Mouse (Mus musculus) MEL (cell line): ENCODE measurements around the gene Tmppe. TPM values are rescaled to one million over a fixed set of nuclear protein-coding genes. Genes with fewer than 3 reads are reported as not detected.

Source experiments
- DNase-seq: peaks from one replicate; pipeline ENCODE4 v3.0.0; 2011; ENCODE audit warnings: low read depth, low spot score
- H3K27ac ChIP-seq: 2 replicates; pipeline ENCODE4 v1.5.1; 2012; ENCODE audit warnings: low read depth, mild to moderate bottlenecking, control low read depth, low read length, moderate library complexity; ENCODE audit not compliant: control insufficient read depth
- H3K27me3 ChIP-seq, 2 experiments: fragments of 150-350 bp in 1 of 2; sonication (generic) in 1 of 2; 2 replicates each; pipeline ENCODE4 v1.6.1; 2012; ENCODE audit warnings: low read length in 2 of 2, mild to moderate bottlenecking in 2 of 2, improper control_type of control experiment in 1 of 2, moderate library complexity in 1 of 2; ENCODE audit not compliant: insufficient read depth in 2 of 2, control insufficient read depth in 1 of 2
- H3K36me3 ChIP-seq, 2 experiments: 2 replicates each; pipeline ENCODE4 v1.6.1; 2012 to 2014; ENCODE audit warnings: low read length in 2 of 2, improper control_type of control experiment in 1 of 2, inconsistent platforms in 1 of 2, mild to moderate bottlenecking in 1 of 2; ENCODE audit not compliant: insufficient read depth in 2 of 2, control insufficient read depth in 1 of 2
- H3K4me1 ChIP-seq, 2 experiments: fragments of 150-350 bp in 1 of 2; sonication (generic) in 1 of 2; 2 replicates each; pipeline ENCODE4 v1.6.1; 2012; ENCODE audit warnings: low read length in 2 of 2, improper control_type of control experiment in 1 of 2, mild to moderate bottlenecking in 1 of 2; ENCODE audit not compliant: insufficient read depth in 2 of 2, control insufficient read depth in 1 of 2
- H3K4me3 ChIP-seq, 2 experiments: fragments of 150-350 bp in 1 of 2; sonication (generic) in 1 of 2; 2 replicates each; pipeline ENCODE4 v1.5.1; 2012; ENCODE audit warnings: low read depth in 2 of 2, low read length in 2 of 2, mild to moderate bottlenecking in 2 of 2, moderate library complexity in 2 of 2, control low read depth in 1 of 2, improper control_type of control experiment in 1 of 2; ENCODE audit not compliant: control insufficient read depth in 1 of 2, insufficient read depth in 1 of 2
- H3K79me2 ChIP-seq: 2 replicates; pipeline ENCODE4 v1.6.1; 2012; ENCODE audit warnings: mild to moderate bottlenecking, low read length, moderate library complexity; ENCODE audit not compliant: control insufficient read depth, poor library complexity, insufficient read depth
- H3K9ac ChIP-seq: 2 replicates; pipeline ENCODE4 v1.6.1; 2012; ENCODE audit warnings: low read depth, mild to moderate bottlenecking, control low read depth, low read length, moderate library complexity; ENCODE audit not compliant: control insufficient read depth, poor library complexity, severe bottlenecking
- H3K9me3 ChIP-seq: fragments of 150-350 bp; sonication (generic); replicated peaks from 2 replicates; pipeline ENCODE4 v1.6.1; 2012; ENCODE audit warnings: mild to moderate bottlenecking, low read length, improper control_type of control experiment, moderate library complexity; ENCODE audit not compliant: insufficient read depth
- CHD1 ChIP-seq: IDR thresholded peaks from 2 replicates; pipeline ENCODE4 v1.6.1; 2012; ENCODE audit warnings: low read depth, mild to moderate bottlenecking, inconsistent platforms, low read length, improper control_type of control experiment
- CTCF ChIP-seq, 3 experiments: IDR thresholded peaks in 2 of 3; conservative IDR thresholded peaks in 1 of 3; 2 replicates each; pipeline ENCODE4 v1.5.1; 2011 to 2012; ENCODE audit warnings: low read length in 3 of 3, low read depth in 2 of 3, mild to moderate bottlenecking in 2 of 3, improper control_type of control experiment in 1 of 3, inconsistent platforms in 1 of 3, mixed read lengths in 1 of 3, moderate library complexity in 1 of 3; ENCODE audit not compliant: control insufficient read depth in 1 of 3, insufficient read depth in 1 of 3, poor library complexity in 1 of 3, severe bottlenecking in 1 of 3
- E2F4 ChIP-seq: IDR thresholded peaks from 2 replicates; pipeline ENCODE4 v1.6.1; 2011; ENCODE audit warnings: low read depth, low read length, improper control_type of control experiment, borderline replicate concordance
- ETS1 ChIP-seq: IDR thresholded peaks from 2 replicates; pipeline ENCODE4 v1.6.1; 2012; ENCODE audit warnings: low read depth, mild to moderate bottlenecking, inconsistent platforms, low read length, improper control_type of control experiment, moderate library complexity
- GABPA ChIP-seq: IDR thresholded peaks from 2 replicates; pipeline ENCODE4 v1.6.1; 2012; ENCODE audit warnings: low read depth, mild to moderate bottlenecking, inconsistent platforms, low read length, improper control_type of control experiment, moderate library complexity
- GATA1 ChIP-seq: IDR thresholded peaks from 2 replicates; pipeline ENCODE4 v1.6.1; 2011; ENCODE audit warnings: low read depth, low read length, improper control_type of control experiment
- MAZ ChIP-seq: IDR thresholded peaks from 2 replicates; pipeline ENCODE4 v1.6.1; 2012; ENCODE audit warnings: low read depth, mild to moderate bottlenecking, inconsistent platforms, low read length, improper control_type of control experiment
- NELFE ChIP-seq: IDR thresholded peaks from 2 replicates; pipeline ENCODE4 v1.6.1; 2011; ENCODE audit warnings: low read depth, low read length, improper control_type of control experiment
- POLR2A ChIP-seq, 2 experiments: IDR thresholded peaks; 2 replicates each; pipeline ENCODE4 v1.6.1; 2011 to 2012; ENCODE audit warnings: low read length in 2 of 2, mild to moderate bottlenecking in 2 of 2, control low read depth in 1 of 2, improper control_type of control experiment in 1 of 2, low read depth in 1 of 2, moderate library complexity in 1 of 2; ENCODE audit not compliant: control insufficient read depth in 1 of 2, insufficient read depth in 1 of 2, poor library complexity in 1 of 2
- SIN3A ChIP-seq: IDR thresholded peaks from 2 replicates; pipeline ENCODE4 v1.6.1; 2012; ENCODE audit warnings: low read length, improper control_type of control experiment, inconsistent platforms
- TBP ChIP-seq: IDR thresholded peaks from 2 replicates; pipeline ENCODE4 v1.8.0; 2011; ENCODE audit warnings: low read depth, low read length, improper control_type of control experiment
- TCF12 ChIP-seq: IDR thresholded peaks from 2 replicates; pipeline ENCODE4 v1.6.1; 2014; ENCODE audit warnings: low read depth, mild to moderate bottlenecking, inconsistent platforms, low read length, improper control_type of control experiment, moderate library complexity
- UBTF ChIP-seq: IDR thresholded peaks from 2 replicates; pipeline ENCODE4 v1.6.1; 2012; ENCODE audit warnings: low read depth, mild to moderate bottlenecking, inconsistent platforms, low read length, improper control_type of control experiment, moderate library complexity, borderline replicate concordance; ENCODE audit not compliant: insufficient read depth
- USF1 ChIP-seq: IDR thresholded peaks from 2 replicates; pipeline ENCODE4 v1.6.1; 2014; ENCODE audit warnings: low read depth, mild to moderate bottlenecking, inconsistent platforms, low read length, improper control_type of control experiment, moderate library complexity
- ZNF384 ChIP-seq: IDR thresholded peaks from 2 replicates; pipeline ENCODE4 v1.6.1; 2012; ENCODE audit warnings: low read depth, mild to moderate bottlenecking, inconsistent platforms, low read length, improper control_type of control experiment
- polyA plus RNA-seq, 2 experiments: library from polyadenylated mRNA; stranded (reverse) in 1 of 2; unstranded in 1 of 2; fragments of >175 nt in 1 of 2; fragments of >200 nt in 1 of 2; gene quantifications; 2 replicates each; pipeline versions ENCODE4 v1.2.1 to v1.2.4; 2012; ENCODE audit warnings: low replicate concordance in 2 of 2, low read depth in 1 of 2; ENCODE audit not compliant: insufficient read length in 2 of 2, insufficient read depth in 1 of 2, missing spikeins in 1 of 2
- total RNA-seq: library from RNA; depleted of rRNA; stranded (reverse); fragments of 300-350 nt; gene quantifications from 2 replicates; pipeline ENCODE4 v1.2.3, GENCODE M21; 2012

The Tmppe gene
- total and polyA plus RNA-seq, 3 experiments: 7.5 to 9.2 TPM; not detected in 1

GRCm38 (mm10) chr9:114387086-114387485 is 13.8 kb upstream of the Tmppe start:
- Histone ChIP-seq H3K36me3 (no peaks in the 10 kb centered on the region), H3K27me3 (no peaks in the 10 kb centered on the region), H3K27ac (no peak overlapping the region), H3K4me1 (peaks cover 0 to 3% of the 10 kb centered on the region in 2 experiments; a peak in 1 of 4 replicates), H3K9me3 (no peaks in the 10 kb centered on the region), H3K9ac (no peak overlapping the region), H3K4me3 (no peak overlapping the region), H3K79me2 (peaks cover 8% of the 10 kb centered on the region)
- TF ChIP-seq MAZ (no peak), E2F4 (no peak), SIN3A (no peak), POLR2A (IDR thresholded peaks at IDR 0.05; ENCODE audit: control insufficient read depth in 1 of 2, insufficient read depth in 1 of 2, low read depth in 1 of 2, low read length in 2 of 2, poor library complexity in 1 of 2) (no peak), GABPA (no peak), CTCF (IDR thresholded peaks at IDR 0.05 in 2 of 3, conservative IDR thresholded peaks at IDR 0.05 in 1 of 3; ENCODE audit: control insufficient read depth in 1 of 3, insufficient read depth in 1 of 3, low read depth in 2 of 3, low read length in 3 of 3, poor library complexity in 1 of 3, severe bottlenecking in 1 of 3) (no peak)
- DNase-seq: no peak

DNA sequence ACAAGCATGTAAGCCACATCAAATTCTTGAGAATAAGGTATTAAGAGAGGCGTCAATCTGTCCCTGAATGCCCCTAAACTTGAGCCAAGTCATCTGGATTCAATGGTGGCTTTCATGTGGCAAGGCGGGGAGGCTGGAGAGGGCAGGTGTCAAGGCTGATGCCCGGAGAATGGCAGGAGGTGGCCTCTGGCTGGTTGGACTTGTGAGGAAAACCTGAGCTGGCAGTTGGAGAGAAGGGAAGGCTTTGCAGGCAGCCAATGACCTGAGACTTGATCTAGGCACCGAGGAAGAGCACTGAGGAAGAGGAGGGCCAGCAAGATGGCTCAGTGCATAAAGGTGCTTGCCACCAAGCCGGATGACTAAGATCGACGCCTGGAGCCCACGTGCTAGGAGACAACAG is 12.6 kb upstream of the Tmppe start:
- Histone ChIP-seq H3K9ac (no peak overlapping the region), H3K36me3 (no peaks in the 10 kb centered on the region), H3K4me3 (no peak overlapping the region), H3K27ac (no peak overlapping the region), H3K9me3 (no peaks in the 10 kb centered on the region), H3K79me2 (peaks cover 8% of the 10 kb centered on the region), H3K27me3 (no peaks in the 10 kb centered on the region)
- DNase-seq: no peak
- TF ChIP-seq NELFE (no peak), USF1 (no peak), UBTF (no peak), TCF12 (no peak), ZNF384 (no peak), CHD1 (no peak), GATA1 (no peak), POLR2A (IDR thresholded peaks at IDR 0.05; ENCODE audit: control insufficient read depth in 1 of 2, insufficient read depth in 1 of 2, low read depth in 1 of 2, low read length in 2 of 2, poor library complexity in 1 of 2) (no peak), TBP (no peak), ETS1 (no peak)
- TF ChIP-seq, all 39 proteins: peak for 0
- peaks cover 0 to 3% of the 10 kb centered on the region in 2 experiments; a peak in 1 of 4 replicates for H3K4me1 ChIP-seq
